Mouse (Mus musculus) spleen, adult 2 months (tissue): ENCODE measurements around the gene Zfp385c.

ENCODE experiments used
- CTCF ChIP-seq: fragments of 200-500 bp; IDR thresholded peaks from 2 replicates; pipeline ENCODE4 v1.5.1; 2011; ENCODE audit warnings: mild to moderate bottlenecking, inconsistent platforms; ENCODE audit not compliant: insufficient read depth, insufficient read length, insufficient replicate concordance; ENCODE audit errors: extremely low read depth
- POLR2A ChIP-seq: fragments of 200-500 bp; IDR thresholded peaks from 2 replicates; pipeline ENCODE4 v1.6.1; 2011; ENCODE audit warnings: low read depth, low read length, inconsistent platforms

GRCm38 (mm10) chr11:100579116-100579799 lies 113.0 kb downstream of the Zfp385c start:
- no peak for TF ChIP-seq POLR2A
- TF ChIP-seq CTCF = no peak
